Mouse (Mus musculus): Measurements from ENCODE around the gene Trnp1. TPM values are rescaled to one million over a fixed set of nuclear protein-coding genes. Genes with fewer than 3 reads are reported as not detected.

The Trnp1 gene
- polyA plus RNA-seq, 1 experiment = 2.3 TPM

DNA sequence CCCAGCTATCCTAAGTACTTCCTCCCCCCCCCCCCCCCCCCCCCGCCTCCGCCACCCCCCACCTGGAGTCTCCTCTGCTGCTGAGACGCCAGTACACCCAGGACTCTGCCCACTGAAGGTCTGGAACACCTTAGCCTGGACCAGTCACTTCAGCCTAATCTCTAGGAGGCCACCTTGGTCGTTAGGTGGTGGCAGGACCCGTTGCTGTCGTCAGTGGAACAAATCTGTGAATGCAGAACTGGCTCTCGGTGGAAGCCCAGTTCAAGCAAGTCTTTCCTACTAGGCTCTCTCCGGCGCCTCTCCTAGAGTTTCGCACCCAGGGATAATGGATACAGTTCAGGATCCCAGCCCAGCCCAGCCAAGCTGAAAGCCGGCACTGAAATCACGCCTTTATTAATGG, 4.5 kb downstream of the Trnp1 start:
- H3K27me3 ChIP-seq (ENCODE audit: control insufficient read depth, insufficient read depth, insufficient read length) = peaks cover 23% of the 10 kb centered on the region
- H3ac ChIP-seq (ENCODE audit: control insufficient read depth, insufficient read length, low read depth) = no peak overlapping the region
- peaks cover 3% of the 10 kb centered on the region for H3K36me3 ChIP-seq (ENCODE audit: control insufficient read depth, insufficient read depth)
- no peak overlapping the region for H3K4me3 ChIP-seq (ENCODE audit: insufficient read depth, poor library complexity, severe bottlenecking)
- no peaks in the 10 kb centered on the region for H3K79me3 ChIP-seq (ENCODE audit: low read depth)
- TF ChIP-seq MAX (IDR thresholded peaks at IDR 0.05) = no peak
- TF ChIP-seq MYOD1 (IDR thresholded peaks at IDR 0.05; ENCODE audit: control insufficient read depth, insufficient read length, low read depth) = no peak
- H3K79me2 ChIP-seq (ENCODE audit: control insufficient read depth, insufficient read depth) = no peaks in the 10 kb centered on the region

DNA sequence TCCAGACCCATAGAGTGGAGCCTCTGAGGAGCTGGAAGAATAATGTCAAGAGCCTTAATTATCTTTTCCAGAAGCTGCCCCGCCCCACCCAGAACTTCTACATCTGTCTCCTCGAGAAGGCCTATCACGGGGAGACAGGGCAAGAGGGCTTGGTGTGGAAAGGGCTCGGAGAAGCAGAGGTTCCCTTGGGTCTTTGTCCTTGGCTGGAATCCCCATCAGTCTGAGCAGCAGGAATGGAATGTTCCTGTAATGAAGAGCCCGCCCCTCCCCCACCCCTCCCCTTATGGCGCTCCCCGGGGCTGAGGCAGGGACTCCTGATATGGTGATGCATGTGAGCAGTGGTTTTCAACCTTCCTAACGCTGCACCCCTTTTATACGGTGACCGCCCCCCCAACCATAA, 6.5 kb downstream of the Trnp1 start:
- Histone ChIP-seq H3K36me3 (ENCODE audit: control insufficient read depth, insufficient read depth) (peaks cover 13% of the 10 kb centered on the region), H3K79me2 (ENCODE audit: control insufficient read depth, insufficient read depth) (no peaks in the 10 kb centered on the region), H3K79me3 (ENCODE audit: low read depth) (no peaks in the 10 kb centered on the region), H3ac (ENCODE audit: control insufficient read depth, insufficient read length, low read depth) (no peak overlapping the region), H3K27me3 (ENCODE audit: control insufficient read depth, insufficient read depth, insufficient read length) (peaks cover 10% of the 10 kb centered on the region), H3K4me3 (ENCODE audit: insufficient read depth, poor library complexity, severe bottlenecking) (no peak overlapping the region)
- TF ChIP-seq MAX (IDR thresholded peaks at IDR 0.05) (no peak), CEBPB (IDR thresholded peaks at IDR 0.05; ENCODE audit: low read depth) (no peak), FOSL1 (IDR thresholded peaks at IDR 0.05; ENCODE audit: insufficient read depth, low read length, poor library complexity, severe bottlenecking) (no peak), MYOG (IDR thresholded peaks at IDR 0.05; ENCODE audit: control insufficient read depth, extremely low read depth, insufficient read length) (no peak), MYOD1 (IDR thresholded peaks at IDR 0.05; ENCODE audit: control insufficient read depth, insufficient read length, low read depth) (no peak), USF1 (IDR thresholded peaks at IDR 0.05; ENCODE audit: low read depth) (no peak), CTCF (IDR thresholded peaks at IDR 0.05; ENCODE audit: control insufficient read depth, insufficient read depth, insufficient read length) (no peak)

DNA sequence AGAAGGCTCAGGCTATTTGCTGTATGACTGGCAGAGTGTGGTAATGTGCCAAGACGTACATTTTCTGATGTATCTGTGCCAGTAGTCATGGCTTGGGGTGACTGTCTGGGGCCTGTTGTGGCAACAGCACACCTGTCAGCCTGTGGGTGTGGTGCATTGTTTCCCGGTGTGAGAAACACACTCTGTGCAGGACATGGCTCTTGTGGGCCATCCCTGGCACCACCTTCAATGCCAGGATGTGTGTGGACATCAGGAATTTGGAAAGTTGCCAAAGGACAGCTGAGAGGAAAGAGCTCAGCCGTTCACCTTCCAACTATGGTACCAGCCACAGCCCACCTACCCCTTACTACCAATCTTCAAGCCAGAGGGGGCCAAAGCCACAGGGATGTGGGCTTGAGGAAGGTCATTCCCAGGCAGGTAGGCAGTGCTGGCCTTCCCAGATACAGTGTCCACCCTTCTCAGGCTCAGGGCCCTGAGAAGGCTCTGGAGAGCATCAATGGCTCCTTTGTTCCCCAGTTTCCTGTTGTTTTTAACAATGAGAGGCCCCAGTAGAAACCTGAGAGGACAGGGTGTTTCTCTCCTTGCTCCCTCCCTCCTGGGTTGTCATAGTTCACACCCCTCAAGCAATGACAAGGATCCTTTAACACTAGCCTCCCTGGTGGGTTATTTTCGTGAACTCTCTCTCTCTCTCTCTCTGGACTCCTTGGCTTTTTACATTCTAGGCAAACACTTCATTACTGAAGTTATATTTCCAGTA, 8.7 kb downstream of the Trnp1 start:
- H3K27me3 ChIP-seq (ENCODE audit: control insufficient read depth, insufficient read depth, insufficient read length) = no peaks in the 10 kb centered on the region
- H3K36me3 ChIP-seq (ENCODE audit: control insufficient read depth, insufficient read depth) = peaks cover 23% of the 10 kb centered on the region
- H3K79me3 ChIP-seq (ENCODE audit: low read depth) = no peaks in the 10 kb centered on the region
- no peak overlapping the region for H3K4me3 ChIP-seq (ENCODE audit: insufficient read depth, poor library complexity, severe bottlenecking)
- no peak overlapping the region for H3ac ChIP-seq (ENCODE audit: control insufficient read depth, insufficient read length, low read depth)
- no peaks in the 10 kb centered on the region for H3K79me2 ChIP-seq (ENCODE audit: control insufficient read depth, insufficient read depth)
- TF ChIP-seq USF1 (IDR thresholded peaks at IDR 0.05; ENCODE audit: low read depth) (no peak), MYOD1 (IDR thresholded peaks at IDR 0.05; ENCODE audit: control insufficient read depth, insufficient read length, low read depth) (peak; percentile 65)

DNA sequence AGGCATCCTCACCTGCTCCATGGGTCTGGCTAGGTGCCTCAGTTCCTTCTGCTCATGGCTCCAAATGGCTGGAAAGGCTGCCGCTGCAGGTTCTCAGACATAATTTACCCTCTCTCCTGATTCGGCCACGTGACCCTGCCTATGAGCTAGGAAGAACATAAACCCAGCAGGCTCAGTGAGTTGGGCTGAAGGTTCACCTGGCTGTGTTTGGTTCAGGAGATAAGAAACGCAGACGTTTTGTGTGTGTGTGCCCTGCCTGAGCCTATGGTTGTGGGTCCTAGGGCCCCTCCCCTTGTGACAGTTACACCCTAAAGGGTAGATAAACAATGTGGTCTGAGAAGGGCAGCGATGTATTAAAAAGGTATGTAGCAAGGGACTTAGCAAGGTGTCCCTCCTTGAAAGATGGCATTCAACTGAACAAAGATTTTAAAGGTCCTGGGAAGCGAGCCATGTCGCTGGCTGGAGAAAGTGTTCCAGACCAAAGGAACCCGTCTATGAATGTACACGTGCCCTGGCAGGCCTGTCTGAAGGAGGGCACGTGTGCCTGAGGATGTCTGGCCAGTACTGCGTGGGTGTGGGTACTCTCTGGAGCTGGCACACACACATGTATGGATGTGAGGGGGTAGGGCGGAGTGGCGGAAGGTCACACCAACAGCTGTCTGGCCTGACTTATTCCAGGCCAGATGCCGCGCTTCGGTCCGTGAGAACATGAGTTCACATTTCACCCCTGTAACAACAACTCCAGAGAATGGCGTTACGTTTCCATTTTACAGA, 9.5 kb downstream of the Trnp1 start:
- Histone ChIP-seq H3ac (ENCODE audit: control insufficient read depth, insufficient read length, low read depth) (no peak overlapping the region), H3K79me3 (ENCODE audit: low read depth) (no peaks in the 10 kb centered on the region), H3K27me3 (ENCODE audit: control insufficient read depth, insufficient read depth, insufficient read length) (no peaks in the 10 kb centered on the region), H3K36me3 (ENCODE audit: control insufficient read depth, insufficient read depth) (peaks cover 23% of the 10 kb centered on the region), H3K4me3 (ENCODE audit: insufficient read depth, poor library complexity, severe bottlenecking) (no peak overlapping the region), H3K79me2 (ENCODE audit: control insufficient read depth, insufficient read depth) (peaks cover under 1% of the 10 kb centered on the region)
- TF ChIP-seq MYOD1 (IDR thresholded peaks at IDR 0.05; ENCODE audit: control insufficient read depth, insufficient read length, low read depth) = no peak
- no peak for TF ChIP-seq FOSL1 (IDR thresholded peaks at IDR 0.05; ENCODE audit: insufficient read depth, low read length, poor library complexity, severe bottlenecking)
- TF ChIP-seq CTCF (IDR thresholded peaks at IDR 0.05; ENCODE audit: control insufficient read depth, insufficient read depth, insufficient read length) = no peak
- TF ChIP-seq CEBPB (IDR thresholded peaks at IDR 0.05; ENCODE audit: low read depth) = no peak
- TF ChIP-seq MYOG (IDR thresholded peaks at IDR 0.05; ENCODE audit: control insufficient read depth, extremely low read depth, insufficient read length) = no peak
- TF ChIP-seq MAX (IDR thresholded peaks at IDR 0.05) = no peak
- no peak for TF ChIP-seq USF1 (IDR thresholded peaks at IDR 0.05; ENCODE audit: low read depth)

DNA sequence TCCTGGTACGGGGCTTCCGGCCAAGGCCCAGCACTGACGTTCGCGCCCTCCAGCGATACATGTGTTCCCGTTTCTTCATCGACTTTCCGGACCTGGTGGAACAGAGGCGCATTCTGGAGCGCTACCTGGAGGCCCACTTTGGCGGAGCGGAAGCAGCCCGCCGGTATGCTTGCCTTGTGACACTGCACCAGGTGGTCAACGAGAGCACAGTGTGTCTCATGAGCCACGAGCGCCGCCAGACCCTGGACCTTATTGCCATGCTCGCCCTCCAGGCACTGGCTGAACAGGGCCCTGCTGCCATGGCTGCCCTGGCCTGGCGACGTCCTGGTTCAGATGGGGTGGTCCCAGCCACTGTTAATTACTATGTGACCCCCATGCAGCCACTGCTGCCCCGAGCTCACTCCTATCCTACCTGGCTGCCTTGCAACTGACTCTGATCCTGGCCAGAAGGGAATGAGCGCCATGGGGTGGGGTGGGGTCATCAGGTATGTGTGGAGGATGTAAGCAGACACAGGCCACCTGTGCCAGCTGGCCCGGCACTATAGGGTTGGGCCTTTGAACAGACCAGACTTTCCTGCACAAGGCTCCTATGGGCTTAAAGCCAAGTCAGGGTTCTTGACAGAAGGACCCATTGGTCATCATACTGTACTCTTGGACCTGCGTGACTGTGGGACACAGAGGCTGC, 11.5 kb downstream of the Trnp1 start:
- no peak overlapping the region for H3ac ChIP-seq (ENCODE audit: control insufficient read depth, insufficient read length, low read depth)
- no peak for TF ChIP-seq MYOD1 (IDR thresholded peaks at IDR 0.05; ENCODE audit: control insufficient read depth, insufficient read length, low read depth)
- no peak for TF ChIP-seq USF1 (IDR thresholded peaks at IDR 0.05; ENCODE audit: low read depth)
- no peak for TF ChIP-seq MYOG (IDR thresholded peaks at IDR 0.05; ENCODE audit: control insufficient read depth, extremely low read depth, insufficient read length)
- no peak for TF ChIP-seq CTCF (IDR thresholded peaks at IDR 0.05; ENCODE audit: control insufficient read depth, insufficient read depth, insufficient read length)
- TF ChIP-seq CEBPB (IDR thresholded peaks at IDR 0.05; ENCODE audit: low read depth) = no peak
- TF ChIP-seq FOSL1 (IDR thresholded peaks at IDR 0.05; ENCODE audit: insufficient read depth, low read length, poor library complexity, severe bottlenecking) = no peak
- TF ChIP-seq MAX (IDR thresholded peaks at IDR 0.05) = no peak
- peaks cover 26% of the 10 kb centered on the region for H3K36me3 ChIP-seq (ENCODE audit: control insufficient read depth, insufficient read depth)
- H3K4me3 ChIP-seq (ENCODE audit: insufficient read depth, poor library complexity, severe bottlenecking) = no peak overlapping the region
- no peaks in the 10 kb centered on the region for H3K27me3 ChIP-seq (ENCODE audit: control insufficient read depth, insufficient read depth, insufficient read length)
- no peaks in the 10 kb centered on the region for H3K79me3 ChIP-seq (ENCODE audit: low read depth)
- peaks cover 21% of the 10 kb centered on the region for H3K79me2 ChIP-seq (ENCODE audit: control insufficient read depth, insufficient read depth)
